Mouse (Mus musculus) forebrain, postnatal 0 days (tissue): ENCODE data around the gene Tmem91. TPM values are rescaled to one million over a fixed set of nuclear protein-coding genes. Genes with fewer than 3 reads are reported as not detected.

Experiments used
- ATAC-seq: fragments of 200-750 bp; cut with Nextera tagmentation; 2 replicates; pipeline ENCODE4 v1.8.0; 2017; ENCODE audit warnings: mild to moderate bottlenecking, moderate library complexity
- DNase-seq: peaks from one replicate; pipeline ENCODE4 v3.0.0-alpha.2; 2015
- H3K27ac ChIP-seq: fragments of 300-500 bp; sonication (generic); 2 replicates; pipeline ENCODE4 v1.5.1; 2014; ENCODE audit warnings: low read depth, mild to moderate bottlenecking, antibody characterized with exemption, low read length, moderate library complexity, mixed read lengths
- H3K27me3 ChIP-seq: fragments of 300-500 bp; sonication (generic); 2 replicates; pipeline ENCODE4 v1.6.1; 2014; ENCODE audit warnings: mild to moderate bottlenecking, low read length, mixed read lengths; ENCODE audit not compliant: insufficient read depth
- H3K36me3 ChIP-seq: fragments of 300-500 bp; sonication (generic); 2 replicates; pipeline ENCODE4 v1.6.1; 2014; ENCODE audit warnings: mild to moderate bottlenecking, moderate library complexity; ENCODE audit not compliant: insufficient read depth
- H3K4me1 ChIP-seq: fragments of 300-500 bp; sonication (generic); 2 replicates; pipeline ENCODE4 v1.6.1; 2014; ENCODE audit warnings: antibody characterized with exemption; ENCODE audit not compliant: insufficient read depth
- H3K4me2 ChIP-seq: fragments of 300-500 bp; sonication (generic); 2 replicates; pipeline ENCODE4 v1.6.1; 2014; ENCODE audit warnings: low read depth, mild to moderate bottlenecking, moderate library complexity
- H3K4me3 ChIP-seq: fragments of 300-500 bp; sonication (generic); 2 replicates; pipeline ENCODE4 v1.5.1; 2014; ENCODE audit warnings: low read depth, low read length, mixed read lengths
- H3K9ac ChIP-seq: fragments of 300-500 bp; sonication (generic); 2 replicates; pipeline ENCODE4 v1.6.1; 2014; ENCODE audit warnings: mild to moderate bottlenecking
- H3K9me3 ChIP-seq: fragments of 300-500 bp; sonication (generic); 2 replicates; pipeline ENCODE4 v1.6.1; 2016; ENCODE audit warnings: low read length
- CTCF ChIP-seq: sonication (generic); IDR thresholded peaks from 2 replicates; pipeline ENCODE4 v1.5.1; 2016; ENCODE audit warnings: antibody characterized with exemption, control low read depth, low read depth
- WGBS: fragments of 180-500 bp; shearing (Covaris S2); extraction: QIAGEN DNeasy Blood & Tissue Kit; methylation state at CpG from one replicate; pipeline ENCODE4 v1.1.7; 2014; 5-methylcytosine and 5-hydroxymethylcytosine counted together
- polyA plus RNA-seq: library from polyadenylated mRNA; unstranded; fragments of >200 nt; fragmentation: Nextera tagmentation; extraction: Ambion mirVana; gene quantifications from 2 replicates; pipeline ENCODE4 v1.2.1, GENCODE M21; 2015
- total RNA-seq: library from RNA; depleted of rRNA; stranded (reverse); fragments of >200 nt; gene quantifications from 2 replicates; pipeline ENCODE4 v1.2.3, GENCODE M21; 2014; rRNA removed

Gene Tmem91
- total and polyA plus RNA-seq, 2 experiments from 2014 or later: 40.3 to 61.4 TPM

- 93% methylated on average over 5 of the region's 5 CpGs for WGBS
- no peak for TF ChIP-seq CTCF
- Histone ChIP-seq H3K4me1 (no peaks in the 10 kb centered on the region), H3K27me3 (no peaks in the 10 kb centered on the region), H3K27ac (no peak overlapping the region), H3K9ac (no peak overlapping the region), H3K9me3 (no peaks in the 10 kb centered on the region), H3K4me2 (peak overlapping the region; percentile 57; the same call in 1 of the 2 replicates), H3K4me3 (no peak overlapping the region), H3K36me3 (peaks cover 25% of the 10 kb centered on the region)
- DNase-seq (no peak), ATAC-seq (no peak)
Measured at GRCm38 (mm10) chr7:25620101-25620500, 54.9 kb downstream of the Tmem91 start.

- Histone ChIP-seq H3K36me3 (peaks cover 21% of the 10 kb centered on the region), H3K9ac (peak overlapping the region; percentile 48), H3K27ac (0 out of 2 replicates have a peak overlapping the region, but pooled peaks have one; percentile 9), H3K4me2 (peak overlapping the region; percentile 57), H3K4me1 (no peaks in the 10 kb centered on the region), H3K9me3 (no peaks in the 10 kb centered on the region), H3K27me3 (no peaks in the 10 kb centered on the region), H3K4me3 (peak overlapping the region; percentile 57)
- TF ChIP-seq CTCF: no peak
- no peak for DNase-seq
- no peak for ATAC-seq
- 25% methylated on average over 5 of the region's 5 CpGs for WGBS
Measured at GRCm38 (mm10) chr7:25619722-25619991, 55.3 kb downstream of the Tmem91 start.

Other genes starting within 250 kb of the Tmem91 start
- gene Ceacam1, start 197.6 kb downstream of the Tmem91 start, total RNA-seq: 0.24 and 0.31 TPM in 2 replicates
- 0.75 and 1.4 TPM in 2 replicates for gene Ceacam1, start 197.6 kb downstream of the Tmem91 start, polyA plus RNA-seq
- not detected in 2 replicates for gene Ceacam2, start 135.3 kb downstream of the Tmem91 start, total RNA-seq
- gene Ceacam2, start 135.3 kb downstream of the Tmem91 start, polyA plus RNA-seq: not detected in 2 replicates
- not detected in 2 replicates for gene Erich4, start 59.3 kb downstream of the Tmem91 start, total RNA-seq
- not detected in 2 replicates for gene Erich4, start 59.3 kb downstream of the Tmem91 start, polyA plus RNA-seq
- 35.8 and 45.8 TPM in 2 replicates for gene Dmac2, start 55.8 kb downstream of the Tmem91 start, total RNA-seq
- gene Dmac2, start 55.8 kb downstream of the Tmem91 start, polyA plus RNA-seq: 35.0 and 40.6 TPM in 2 replicates
- 0.31 and 0.95 TPM in 2 replicates for gene B3gnt8, start 48.5 kb downstream of the Tmem91 start, total RNA-seq
- gene B3gnt8, start 48.5 kb downstream of the Tmem91 start, polyA plus RNA-seq: 1.0 and 1.3 TPM in 2 replicates
- gene Bckdha, start 16.2 kb downstream of the Tmem91 start, total RNA-seq: 55.7 and 55.9 TPM in 2 replicates
- 57.1 and 58.3 TPM in 2 replicates for gene Bckdha, start 16.2 kb downstream of the Tmem91 start, polyA plus RNA-seq
- 22.9 and 24.9 TPM in 2 replicates for gene Exosc5, start 16.0 kb downstream of the Tmem91 start, total RNA-seq
- 33.9 and 35.2 TPM in 2 replicates for gene Exosc5, start 16.0 kb downstream of the Tmem91 start, polyA plus RNA-seq
- gene B9d2, start 5.6 kb upstream of the Tmem91 start, total RNA-seq: 15.7 and 15.8 TPM in 2 replicates
- gene B9d2, start 5.6 kb upstream of the Tmem91 start, polyA plus RNA-seq: 58.2 and 60.1 TPM in 2 replicates
- gene Tgfb1, start 11.8 kb upstream of the Tmem91 start, total RNA-seq: 1.6 and 3.1 TPM in 2 replicates
- 0.39 and 0.56 TPM in 2 replicates for gene Tgfb1, start 11.8 kb upstream of the Tmem91 start, polyA plus RNA-seq
- 21.1 and 37.6 TPM in 2 replicates for gene Ccdc97, start 43.9 kb upstream of the Tmem91 start, total RNA-seq
- gene Ccdc97, start 43.9 kb upstream of the Tmem91 start, polyA plus RNA-seq: 31.7 and 32.0 TPM in 2 replicates
- 110 and 144 TPM in 2 replicates for gene Hnrnpul1, start 79.6 kb upstream of the Tmem91 start, total RNA-seq
- 47.3 and 47.9 TPM in 2 replicates for gene Hnrnpul1, start 79.6 kb upstream of the Tmem91 start, polyA plus RNA-seq
- 15.8 and 17.7 TPM in 2 replicates for gene Axl, start 113.5 kb upstream of the Tmem91 start, total RNA-seq
- gene Axl, start 113.5 kb upstream of the Tmem91 start, polyA plus RNA-seq: 14.6 and 16.1 TPM in 2 replicates
- 1.2 and 2.0 TPM in 2 replicates for gene Cyp2s1, start 141.7 kb upstream of the Tmem91 start, total RNA-seq
- gene Cyp2s1, start 141.7 kb upstream of the Tmem91 start, polyA plus RNA-seq: 1.4 and 1.9 TPM in 2 replicates
- gene Cyp2b10, start 222.5 kb upstream of the Tmem91 start, total RNA-seq: not detected in 2 replicates
- not detected in 2 replicates for gene Cyp2b10, start 222.5 kb upstream of the Tmem91 start, polyA plus RNA-seq